Mouse (Mus musculus): ENCODE measurements around the gene Rpp21. TPM values are rescaled to one million over a fixed set of nuclear protein-coding genes. Genes with fewer than 3 reads are reported as not detected.
A peak's percentile ranks its signal among the peaks of the same experiment; 100 is the strongest.
"Not testable (repeated sequence)": the region's sequence is repeated elsewhere in the genome, so short reads cannot be mapped to it uniquely, and the experiment has no call there.

Gene Rpp21
- polyA plus RNA-seq, 1 experiment from 2014 or later, result 111 TPM

DNA sequence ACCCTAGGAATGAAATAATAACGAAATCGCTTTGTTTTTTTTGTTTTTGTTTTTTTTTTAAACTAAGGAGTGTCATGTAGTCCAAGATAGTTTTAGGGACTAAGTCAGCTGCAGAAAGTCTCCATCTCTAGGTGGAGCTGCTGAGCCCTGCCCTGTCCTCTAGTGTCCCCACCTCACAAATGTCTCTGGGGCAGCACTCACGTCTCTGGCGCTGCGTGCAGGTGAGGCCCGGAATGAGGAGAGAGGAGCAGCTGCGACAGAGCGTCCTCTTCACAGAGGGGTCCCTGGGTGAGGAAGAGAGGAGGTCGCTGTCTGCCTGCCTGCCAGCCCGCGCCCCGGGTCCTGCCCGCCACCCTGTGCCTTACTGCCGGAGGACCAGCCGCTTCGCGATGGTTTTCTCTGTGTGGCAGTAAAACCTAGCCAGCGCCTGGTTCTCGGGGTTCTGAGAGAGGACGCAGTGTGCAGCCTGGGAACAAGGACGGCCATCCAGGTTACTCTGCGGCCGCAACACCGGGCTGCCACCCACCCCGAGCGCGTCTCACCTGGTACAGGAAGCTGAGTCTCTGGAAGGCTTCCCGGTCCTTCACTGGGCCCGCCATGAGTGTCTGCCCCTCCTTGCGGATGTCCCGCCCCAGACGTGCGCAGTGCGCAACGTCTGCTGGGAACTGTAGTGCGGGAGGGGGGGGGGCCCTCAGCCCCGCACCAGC, 475 bp downstream of the Rpp21 start:
- Histone ChIP-seq H3K9me3 (no peaks in the 10 kb centered on the region), H3K36me3 (peaks cover 50% of the 10 kb centered on the region), H3K4me2 (replicated peaks) (peak overlapping the region; percentile 62), H3K9ac (replicated peaks) (peak overlapping the region; percentile 79), H3K27ac (peak overlapping the region; percentile 88), H3K27me3 (peaks cover 9% of the 10 kb centered on the region), H3K4me3 (replicated peaks) (peak overlapping the region; percentile 82), H3K4me1 (replicated peaks) (peaks cover 8% of the 10 kb centered on the region)
- WGBS, result under 1% methylated on average over 37 of the region's 37 CpGs
- peak; percentile 98 for ATAC-seq

DNA sequence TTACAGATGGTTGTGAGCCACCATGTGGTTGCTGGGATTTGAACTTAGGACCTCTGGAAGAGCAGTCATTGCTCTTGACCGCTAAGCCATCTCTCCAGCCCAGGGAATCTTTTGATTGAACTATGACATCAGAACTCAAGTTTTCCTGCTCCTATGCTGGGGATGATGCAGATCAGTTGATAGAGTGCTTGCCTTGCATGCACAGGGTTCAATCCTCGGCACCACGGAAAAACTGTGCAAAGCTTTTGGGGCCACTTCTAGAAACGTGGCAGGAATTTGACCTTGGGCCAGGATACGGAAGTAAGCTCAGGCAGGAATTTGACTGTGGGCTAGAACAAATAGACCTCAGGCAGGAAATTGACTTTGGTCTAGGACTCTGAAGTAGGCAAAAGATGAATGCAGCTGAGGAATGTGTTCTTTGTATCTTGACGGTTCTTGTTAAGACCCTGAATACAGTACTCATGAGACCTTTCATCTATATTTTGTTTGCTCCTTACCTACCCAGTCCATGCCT, 4.7 kb downstream of the Rpp21 start:
- Histone ChIP-seq H3K4me1 (replicated peaks) (peaks cover 12% of the 10 kb centered on the region), H3K4me2 (replicated peaks) (no peak overlapping the region), H3K27me3 (peaks cover 35% of the 10 kb centered on the region), H3K9ac (replicated peaks) (no peak overlapping the region), H3K36me3 (peaks cover 9% of the 10 kb centered on the region; the same call in 1 of the 2 replicates), H3K4me3 (replicated peaks) (no peak overlapping the region), H3K27ac (no peak overlapping the region), H3K9me3 (no peaks in the 10 kb centered on the region)
- WGBS, result 70% methylated on average over 6 of the region's 6 CpGs
- no peak for ATAC-seq

DNA sequence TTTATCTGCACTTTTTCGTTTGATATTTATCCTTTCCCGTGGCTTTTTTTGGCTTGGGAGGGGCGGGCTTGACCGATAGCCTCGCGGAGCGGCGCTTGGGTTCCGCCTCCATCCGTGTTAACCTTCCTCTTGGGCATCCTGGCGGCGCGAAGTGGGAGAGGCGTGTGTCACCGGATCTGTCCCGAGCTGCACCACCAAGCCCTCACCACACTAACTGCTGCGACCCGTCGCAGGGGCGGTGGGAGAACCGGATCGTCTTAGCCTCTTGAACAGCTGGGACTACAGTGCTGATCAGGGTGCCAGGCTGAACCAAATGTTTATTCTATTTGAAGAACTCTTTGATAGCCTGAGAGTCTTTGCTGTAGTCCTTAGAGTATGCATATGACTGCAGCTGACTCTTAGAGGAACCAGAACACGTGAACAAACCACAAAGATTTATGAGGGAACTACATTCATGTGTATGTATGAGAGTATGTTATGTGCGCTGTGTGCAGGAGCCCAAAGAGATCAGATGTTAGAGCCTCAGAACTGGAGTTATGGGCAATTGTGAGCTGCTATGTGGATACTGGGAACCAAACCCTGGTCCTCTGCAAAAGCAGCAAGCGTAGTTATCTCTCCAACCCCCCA, 5.5 kb downstream of the Rpp21 start:
- H3K4me3 ChIP-seq (replicated peaks), result peak overlapping the region; percentile 12; the same call in 1 of the 2 replicates
- 13% methylated on average over 25 of the region's 25 CpGs for WGBS
- H3K36me3 ChIP-seq, result peaks cover 9% of the 10 kb centered on the region; the same call in 1 of the 2 replicates
- no peak for ATAC-seq
- peaks cover 12% of the 10 kb centered on the region for H3K4me1 ChIP-seq (replicated peaks)
- no peak overlapping the region for H3K27ac ChIP-seq
- H3K9me3 ChIP-seq, result no peaks in the 10 kb centered on the region
- no peak overlapping the region for H3K9ac ChIP-seq (replicated peaks)
- H3K4me2 ChIP-seq (replicated peaks), result peak overlapping the region; percentile 26
- H3K27me3 ChIP-seq, result peaks cover 38% of the 10 kb centered on the region

- no peaks in the 10 kb centered on the region for H3K36me3 ChIP-seq
- H3K9me3 ChIP-seq, result no peaks in the 10 kb centered on the region
- 38% methylated on average over 33 of the region's 33 CpGs for WGBS
- H3K27me3 ChIP-seq, result peaks cover 38% of the 10 kb centered on the region
- H3K4me2 ChIP-seq (replicated peaks), result no peak overlapping the region
- H3K4me3 ChIP-seq (replicated peaks), result no peak overlapping the region
- H3K27ac ChIP-seq, result no peak overlapping the region
- H3K4me1 ChIP-seq (replicated peaks), result 0 out of 2 replicates have a peak, but pooled peaks cover 4% of the 10 kb centered on the region
- H3K9ac ChIP-seq (replicated peaks), result no peak overlapping the region
- ATAC-seq, result no peak
Observed at GRCm38 (mm10) chr17:36248886-36249285, 9.0 kb downstream of the Rpp21 start.

DNA sequence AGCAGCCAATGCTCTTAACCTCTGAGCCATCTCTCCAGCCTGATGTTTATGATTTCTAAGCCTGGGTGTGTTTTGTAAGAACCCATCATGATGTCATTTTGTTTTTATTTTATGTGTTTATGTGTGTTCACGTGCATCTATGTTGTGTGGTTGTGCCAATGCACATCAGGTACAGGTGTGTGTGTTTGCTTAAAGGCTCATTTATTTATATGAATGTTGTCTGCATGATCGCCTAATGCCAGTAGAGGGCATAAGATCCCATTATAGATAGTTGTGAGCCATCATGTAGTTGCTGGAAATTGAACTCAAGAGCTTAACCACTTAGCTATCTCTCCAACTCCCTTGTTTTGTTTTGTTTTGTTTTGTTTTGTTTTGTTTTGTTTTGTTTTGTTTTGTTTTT, 12.1 kb downstream of the Rpp21 start:
- no peak overlapping the region for H3K4me3 ChIP-seq (replicated peaks)
- no peak for ATAC-seq
- H3K27ac ChIP-seq, result no peak overlapping the region
- 88% methylated on average over 2 of the region's 2 CpGs for WGBS
- peaks cover 23% of the 10 kb centered on the region for H3K27me3 ChIP-seq
- no peak overlapping the region for H3K9ac ChIP-seq (replicated peaks)
- no peaks in the 10 kb centered on the region for H3K36me3 ChIP-seq
- H3K4me2 ChIP-seq (replicated peaks), result no peak overlapping the region
- H3K4me1 ChIP-seq (replicated peaks), result no peaks in the 10 kb centered on the region
- H3K9me3 ChIP-seq, result no peaks in the 10 kb centered on the region

DNA sequence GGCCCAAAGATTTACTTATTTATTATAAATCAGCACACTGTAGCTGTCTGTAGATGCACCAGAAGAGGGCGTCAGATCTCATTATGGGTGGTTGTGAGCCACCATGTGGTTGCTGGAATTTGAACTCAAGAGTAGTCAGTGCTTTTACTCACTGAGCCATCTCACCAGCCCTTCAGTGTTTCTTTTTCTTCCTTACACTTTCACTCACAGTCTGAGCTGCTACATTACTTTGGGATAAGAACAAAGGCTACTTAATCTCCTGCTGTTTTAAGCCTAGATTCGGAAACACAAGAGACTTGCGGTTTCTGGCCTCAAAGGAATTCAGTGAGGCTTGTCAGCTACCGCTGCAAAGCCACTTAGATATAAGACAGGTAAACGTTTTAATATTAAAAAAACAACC, 13.8 kb downstream of the Rpp21 start:
- WGBS, result 12% methylated on average over 5 of the region's 5 CpGs
- Histone ChIP-seq H3K4me2 (replicated peaks) (no peak overlapping the region), H3K4me3 (replicated peaks) (no peak overlapping the region), H3K9me3 (no peaks in the 10 kb centered on the region), H3K9ac (replicated peaks) (no peak overlapping the region), H3K36me3 (no peaks in the 10 kb centered on the region), H3K4me1 (replicated peaks) (no peaks in the 10 kb centered on the region), H3K27ac (no peak overlapping the region), H3K27me3 (peaks cover 16% of the 10 kb centered on the region)
- ATAC-seq, result no peak

GRCm38 (mm10) chr17:36240637-36241213, 17.1 kb downstream of the Rpp21 start:
- peaks cover 5% of the 10 kb centered on the region for H3K4me1 ChIP-seq (replicated peaks)
- H3K4me2 ChIP-seq (replicated peaks), result no peak overlapping the region
- 17% methylated on average over 5 of the region's 5 CpGs for WGBS
- H3K36me3 ChIP-seq, result no peaks in the 10 kb centered on the region
- no peak overlapping the region for H3K4me3 ChIP-seq (replicated peaks)
- no peak for ATAC-seq
- no peaks in the 10 kb centered on the region for H3K9me3 ChIP-seq
- H3K27ac ChIP-seq, result no peak overlapping the region
- H3K27me3 ChIP-seq, result peaks cover 26% of the 10 kb centered on the region
- no peak overlapping the region for H3K9ac ChIP-seq (replicated peaks)

DNA sequence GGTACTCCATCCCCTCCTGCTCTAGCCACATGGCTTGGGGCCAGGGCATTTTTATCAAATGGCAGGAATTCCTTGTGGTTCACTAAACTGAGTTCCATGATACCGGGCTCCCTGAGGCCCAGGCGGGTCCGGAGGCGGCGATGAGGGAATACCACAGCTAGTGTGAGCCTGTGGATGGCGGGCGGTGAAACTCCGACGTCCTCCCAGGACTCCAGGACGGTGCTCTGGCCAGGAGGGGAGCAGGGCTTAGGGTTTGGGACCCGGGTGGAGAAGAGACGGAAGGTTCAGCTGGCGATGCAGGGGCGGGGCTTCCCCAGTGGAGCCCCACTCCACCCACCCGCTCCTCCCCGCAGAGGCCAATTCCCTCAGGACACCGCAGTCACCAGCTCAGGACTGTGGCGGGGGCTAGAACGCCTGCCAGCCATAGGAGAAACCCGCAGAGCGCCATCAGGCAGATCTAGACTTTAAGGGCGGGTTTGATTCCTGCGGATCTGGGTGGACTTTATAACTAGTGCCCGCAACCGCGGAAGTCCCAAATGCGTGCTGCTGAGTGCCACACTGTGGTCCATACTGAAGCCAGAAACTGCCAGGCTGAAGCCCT, 20.4 kb downstream of the Rpp21 start:
- H3K4me2 ChIP-seq (replicated peaks), result peak overlapping the region; percentile 51
- H3K27me3 ChIP-seq, result peaks cover 26% of the 10 kb centered on the region
- H3K4me1 ChIP-seq (replicated peaks), result peaks cover 5% of the 10 kb centered on the region
- H3K9me3 ChIP-seq, result no peaks in the 10 kb centered on the region
- 4% methylated on average over 27 of the region's 27 CpGs for WGBS
- no peak overlapping the region for H3K27ac ChIP-seq
- ATAC-seq, result peak; percentile 56; the same call in 1 of the 2 replicates
- peak overlapping the region; percentile 31 for H3K4me3 ChIP-seq (replicated peaks)
- H3K9ac ChIP-seq (replicated peaks), result peak overlapping the region; percentile 59
- H3K36me3 ChIP-seq, result no peaks in the 10 kb centered on the region

DNA sequence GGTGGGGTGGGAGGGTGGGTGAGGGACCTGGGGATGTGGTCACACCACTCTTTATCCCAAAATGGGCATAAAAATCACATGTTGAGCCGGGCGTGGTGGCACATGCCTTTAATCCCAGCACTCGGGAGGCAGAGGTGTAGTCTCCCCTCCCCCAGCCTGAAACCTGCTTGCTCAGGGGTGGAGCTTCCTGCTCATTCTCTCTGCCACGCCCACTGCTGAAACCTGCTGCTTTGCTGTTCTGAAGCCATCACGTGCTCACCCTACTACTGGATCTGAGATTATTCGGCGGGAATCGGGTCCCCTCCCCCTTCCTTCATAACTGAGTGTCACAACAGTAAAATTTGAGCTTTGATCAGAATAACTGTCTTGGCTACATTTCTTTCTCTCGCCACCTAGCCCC, 22.6 kb downstream of the Rpp21 start:
- not testable (repeated sequence) for H3K9ac ChIP-seq (replicated peaks); H3K4me2 ChIP-seq (replicated peaks); H3K4me3 ChIP-seq (replicated peaks); ATAC-seq; H3K27ac ChIP-seq; H3K9me3 ChIP-seq; H3K36me3 ChIP-seq; H3K4me1 ChIP-seq (replicated peaks)
- WGBS, result 42% methylated on average over 9 of the region's 9 CpGs
- H3K27me3 ChIP-seq, result peaks cover 32% of the 10 kb centered on the region

GRCm38 (mm10) chr17:36233572-36233971, 24.3 kb downstream of the Rpp21 start:
- WGBS, result 84% methylated on average over 5 of the region's 5 CpGs
- H3K4me2 ChIP-seq (replicated peaks), result no peak overlapping the region

GRCm38 (mm10) chr17:36231318-36231717, 26.6 kb downstream of the Rpp21 start:
- no peaks in the 10 kb centered on the region for H3K4me1 ChIP-seq (replicated peaks)
- H3K27me3 ChIP-seq, result peaks cover 47% of the 10 kb centered on the region
- H3K27ac ChIP-seq, result no peak overlapping the region
- WGBS, result 9% methylated on average over 36 of the region's 36 CpGs
- H3K36me3 ChIP-seq, result no peaks in the 10 kb centered on the region
- H3K9me3 ChIP-seq, result no peaks in the 10 kb centered on the region
- no peak for ATAC-seq
- H3K9ac ChIP-seq (replicated peaks), result no peak overlapping the region
- no peak overlapping the region for H3K4me3 ChIP-seq (replicated peaks)
- H3K4me2 ChIP-seq (replicated peaks), result no peak overlapping the region

More at GRCm38 (mm10) chr17:36233572-36233971, 24.3 kb downstream of the Rpp21 start:
- H3K9me3 ChIP-seq, result no peaks in the 10 kb centered on the region
- no peaks in the 10 kb centered on the region for H3K36me3 ChIP-seq
- peaks cover 5% of the 10 kb centered on the region for H3K4me1 ChIP-seq (replicated peaks)
- no peak overlapping the region for H3K27ac ChIP-seq
- H3K4me3 ChIP-seq (replicated peaks), result no peak overlapping the region
- ATAC-seq, result no peak
- H3K9ac ChIP-seq (replicated peaks), result no peak overlapping the region
- H3K27me3 ChIP-seq, result peaks cover 45% of the 10 kb centered on the region

- H3K27me3 ChIP-seq, result peaks cover 62% of the 10 kb centered on the region
- no peak overlapping the region for H3K9ac ChIP-seq (replicated peaks)
- H3K27ac ChIP-seq, result no peak overlapping the region
- no peak overlapping the region for H3K4me2 ChIP-seq (replicated peaks)
- H3K36me3 ChIP-seq, result no peaks in the 10 kb centered on the region
- H3K4me1 ChIP-seq (replicated peaks), result no peaks in the 10 kb centered on the region
- no peaks in the 10 kb centered on the region for H3K9me3 ChIP-seq
- ATAC-seq, result no peak
- WGBS, result 11% methylated on average over 5 of the region's 5 CpGs
- H3K4me3 ChIP-seq (replicated peaks), result no peak overlapping the region
Observed at GRCm38 (mm10) chr17:36229046-36229445, 28.8 kb downstream of the Rpp21 start.
